In the genomic region with DNA sequence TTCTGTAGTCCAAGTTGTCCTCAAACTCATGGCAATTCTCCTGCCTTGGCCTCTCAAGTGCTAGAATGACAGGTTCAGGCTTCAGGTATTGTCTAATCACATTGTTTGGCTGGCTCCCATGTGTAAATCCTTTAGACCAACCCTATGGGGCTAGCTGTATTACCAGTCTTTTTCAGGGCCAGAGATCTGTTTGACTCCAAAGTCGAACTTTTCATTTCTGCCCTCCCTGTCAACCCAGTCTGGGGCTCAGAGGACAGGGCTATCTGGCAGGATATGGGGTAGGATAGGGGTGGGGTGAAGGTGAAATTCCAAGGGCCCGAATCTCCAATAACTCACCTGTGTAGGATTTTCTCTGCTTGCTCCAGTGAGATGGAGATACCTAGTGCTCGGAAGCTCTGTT, we compare ENCODE assay signal across 23 mouse cellular contexts. TPM values are rescaled to one million over a fixed set of nuclear protein-coding genes. Genes with fewer than 3 reads are reported as not detected.
DNase-seq lines count a peak whose midpoint lies in the region; ATAC-seq and TF ChIP-seq lines count a peak whose summit lies in the region.
"Had no signal": no experiment of that assay in that cellular context is flagged by ENCODE, and none has a peak within 500 bp of the region (broad histone marks: within the 10 kb centered on the region; RNA-seq: fewer than 3 reads in every experiment).

No protein-coding gene starts in this region.

- no peak for DNase-seq in liver, embryonic 13.5 days
- DNase-seq in liver, result no peak
- peak; percentile 67 for DNase-seq in midbrain, embryonic 11.5 days (ENCODE audit: low spot score, missing footprints)
- no peak for DNase-seq in midbrain, embryonic 10.5 days (ENCODE audit: low spot score)
- DNase-seq in liver, postnatal 0 days, result no peak
- DNase-seq in right cerebral cortex, postnatal 10 days (ENCODE audit: low spot score in 2 of 2), result no peak
- DNase-seq: adrenal gland, adult 8-10 months; adrenal gland, postnatal 14 days; adrenal gland, postnatal 36 days; cerebellum, adult 11-12 months; cerebellum, adult 2 months; cerebellum, adult 9-10 months; cerebellum, postnatal 10 days; cerebellum, postnatal 25 days had no signal

- peaks cover 29% of the 10 kb centered on the region for H3K4me1 ChIP-seq in liver, embryonic 13.5 days (replicated peaks)
- peaks cover 8% of the 10 kb centered on the region for H3K4me1 ChIP-seq in midbrain, embryonic 11.5 days (ENCODE audit: control insufficient read depth, insufficient read depth, low read length)
- H3K4me1 ChIP-seq in midbrain, embryonic 10.5 days, result peaks cover 33% of the 10 kb centered on the region
- H3K4me1 ChIP-seq in liver, postnatal 0 days (ENCODE audit: insufficient read depth), result peaks cover 20% of the 10 kb centered on the region

- no peak overlapping the region for H3K4me3 ChIP-seq in liver, embryonic 13.5 days (replicated peaks)
- no peak overlapping the region for H3K4me3 ChIP-seq in midbrain, embryonic 11.5 days (ENCODE audit: low read depth, low read length)
- no peak overlapping the region for H3K4me3 ChIP-seq in midbrain, embryonic 10.5 days
- H3K4me3 ChIP-seq in liver, postnatal 0 days (ENCODE audit: low read depth, low read length), result no peak overlapping the region
- H3K4me3 ChIP-seq: embryonic facial prominence, embryonic 10.5 days; embryonic facial prominence, embryonic 12.5 days; forebrain, embryonic 13.5 days; forebrain, embryonic 15.5 days had no signal

- H3K27ac ChIP-seq in liver, embryonic 13.5 days, result peak overlapping the region; percentile 47
- H3K27ac ChIP-seq in midbrain, embryonic 11.5 days (ENCODE audit: low read depth, low read length), result no peak overlapping the region
- H3K27ac ChIP-seq in midbrain, embryonic 10.5 days (replicated peaks), result no peak overlapping the region
- H3K27ac ChIP-seq in liver, postnatal 0 days (ENCODE audit: low read depth), result peak overlapping the region; percentile 67
- H3K27ac ChIP-seq: embryonic facial prominence, embryonic 10.5 days; embryonic facial prominence, embryonic 12.5 days; forebrain, embryonic 13.5 days; forebrain, embryonic 15.5 days had no signal

- no peaks in the 10 kb centered on the region for H3K9me3 ChIP-seq in liver, embryonic 13.5 days (replicated peaks)
- H3K9me3 ChIP-seq in midbrain, embryonic 11.5 days (ENCODE audit: control insufficient read depth, low read length), result no peaks in the 10 kb centered on the region
- H3K9me3 ChIP-seq in midbrain, embryonic 10.5 days (replicated peaks), result no peaks in the 10 kb centered on the region
- no peaks in the 10 kb centered on the region for H3K9me3 ChIP-seq in liver, postnatal 0 days (ENCODE audit: low read length)
- H3K9me3 ChIP-seq: embryonic facial prominence, embryonic 10.5 days; embryonic facial prominence, embryonic 12.5 days; forebrain, embryonic 13.5 days; forebrain, embryonic 15.5 days had no signal

- no peak overlapping the region for H3K9ac ChIP-seq in liver, embryonic 13.5 days
- H3K9ac ChIP-seq in midbrain, embryonic 11.5 days (ENCODE audit: low read length), result no peak overlapping the region
- H3K9ac ChIP-seq in liver, postnatal 0 days (replicated peaks), result no peak overlapping the region
- H3K9ac ChIP-seq: embryonic facial prominence, embryonic 12.5 days; forebrain, embryonic 13.5 days; forebrain, embryonic 15.5 days had no signal

- H3K27me3 ChIP-seq in liver, embryonic 13.5 days, result peaks cover 39% of the 10 kb centered on the region
- H3K27me3 ChIP-seq in midbrain, embryonic 11.5 days (ENCODE audit: control insufficient read depth, insufficient read depth, low read length), result peaks cover 3% of the 10 kb centered on the region
- peaks cover 9% of the 10 kb centered on the region for H3K27me3 ChIP-seq in midbrain, embryonic 10.5 days (ENCODE audit: low read depth, poor library complexity, severe bottlenecking)
- H3K27me3 ChIP-seq in liver, postnatal 0 days (ENCODE audit: insufficient read depth, low read length), result peaks cover 13% of the 10 kb centered on the region
- H3K27me3 ChIP-seq: Patski had no signal

- TF ChIP-seq EP300 in liver, postnatal 0 days (IDR thresholded peaks at IDR 0.05; ENCODE audit: low read depth), result no peak

- peaks cover 15% of the 10 kb centered on the region; the same call in 1 of the 2 replicates for H3K36me3 ChIP-seq in liver, embryonic 13.5 days
- peaks cover 11% of the 10 kb centered on the region; the same call in 1 of the 2 replicates for H3K36me3 ChIP-seq in midbrain, embryonic 11.5 days (ENCODE audit: control insufficient read depth, insufficient read depth, low read length)
- peaks cover 60% of the 10 kb centered on the region for H3K36me3 ChIP-seq in midbrain, embryonic 10.5 days
- H3K36me3 ChIP-seq in liver, postnatal 0 days (replicated peaks; ENCODE audit: insufficient read depth, low read length), result peaks cover 22% of the 10 kb centered on the region

- ATAC-seq in liver, embryonic 13.5 days (ENCODE audit: low read depth), result no peak
- ATAC-seq in midbrain, embryonic 11.5 days (ENCODE audit: low FRiP score), result no peak
- ATAC-seq in liver, postnatal 0 days, result peak; percentile 28
- ATAC-seq: activated CD4-positive, CD25-positive, alpha-beta regulatory T cell, adult 4 months; forebrain, embryonic 13.5 days; forebrain, embryonic 15.5 days; Patski had no signal

- TF ChIP-seq CTCF in liver, postnatal 0 days (IDR thresholded peaks at IDR 0.05; ENCODE audit: low read depth), result no peak

- no peak overlapping the region for H3K4me2 ChIP-seq in liver, embryonic 13.5 days
- H3K4me2 ChIP-seq in midbrain, embryonic 11.5 days, result no peak overlapping the region
- no peak overlapping the region; the same call in 1 of the 2 replicates for H3K4me2 ChIP-seq in liver, postnatal 0 days (ENCODE audit: low read depth, low read length)
- H3K4me2 ChIP-seq: embryonic facial prominence, embryonic 12.5 days; forebrain, embryonic 13.5 days; forebrain, embryonic 15.5 days had no signal

- WGBS in liver, embryonic 13.5 days (ENCODE audit: insufficient replicate concordance), result 63% methylated on average over 3 of the region's 3 CpGs
- 90% methylated on average over 3 of the region's 3 CpGs for WGBS in midbrain, embryonic 11.5 days
- 91% methylated on average over 3 of the region's 3 CpGs for WGBS in midbrain, embryonic 10.5 days
- 60% methylated on average over 3 of the region's 3 CpGs for WGBS in liver, postnatal 0 days (ENCODE audit: insufficient replicate concordance)

RNA-seq across cellular contexts. Expression of gene Crb3, which starts 2.7 kb away (rescaled TPM):
- 2.9 and 3.1 TPM in 2 replicates for polyA plus RNA-seq in liver, embryonic 13.5 days (2015; fragmentation: Nextera tagmentation; extraction: Ambion mirVana)
- polyA plus RNA-seq in midbrain, embryonic 11.5 days (2014; fragmentation: Nextera tagmentation; extraction: Ambion mirVana), result 0.80 and 1.2 TPM in 2 replicates
- 1.2 and 1.5 TPM in 2 replicates for polyA plus RNA-seq in midbrain, embryonic 10.5 days (2016; fragmentation: Nextera tagmentation; extraction: Ambion mirVana)
- 33.0 and 39.9 TPM in 2 replicates for polyA plus RNA-seq in liver, postnatal 0 days (2015; fragmentation: Nextera tagmentation; extraction: Ambion mirVana)
- polyA plus RNA-seq: C2C12 had no signal

RNA-seq across cellular contexts. Expression of gene Slc25a23, which starts 3.4 kb away (rescaled TPM):
- polyA plus RNA-seq in liver, embryonic 13.5 days (2015; fragmentation: Nextera tagmentation; extraction: Ambion mirVana), result 2.4 and 2.9 TPM in 2 replicates
- polyA plus RNA-seq in midbrain, embryonic 11.5 days (2014; fragmentation: Nextera tagmentation; extraction: Ambion mirVana), result 14.2 and 16.5 TPM in 2 replicates
- polyA plus RNA-seq in midbrain, embryonic 10.5 days (2016; fragmentation: Nextera tagmentation; extraction: Ambion mirVana), result 10.4 and 12.6 TPM in 2 replicates
- 12.7 and 12.8 TPM in 2 replicates for polyA plus RNA-seq in liver, postnatal 0 days (2015; fragmentation: Nextera tagmentation; extraction: Ambion mirVana)

RNA-seq across cellular contexts. Expression of gene Slc25a41, which starts 14.8 kb away (rescaled TPM):
- polyA plus RNA-seq in liver, embryonic 13.5 days (2015; fragmentation: Nextera tagmentation; extraction: Ambion mirVana), result not detected in 2 replicates
- not detected in 2 replicates for polyA plus RNA-seq in midbrain, embryonic 11.5 days (2014; fragmentation: Nextera tagmentation; extraction: Ambion mirVana)
- 0.10 TPM in 1 of 2 replicates, not detected in the other for polyA plus RNA-seq in midbrain, embryonic 10.5 days (2016; fragmentation: Nextera tagmentation; extraction: Ambion mirVana)
- polyA plus RNA-seq in liver, postnatal 0 days (2015; fragmentation: Nextera tagmentation; extraction: Ambion mirVana), result not detected in 2 replicates
- polyA plus RNA-seq: activated CD4-positive, CD25-positive, alpha-beta regulatory T cell, adult 4 months; C2C12; embryonic facial prominence, embryonic 14.5 days; forebrain, embryonic 11.5 days; forebrain, embryonic 13.5 days; forebrain, embryonic 15.5 days; Patski had no signal

RNA-seq across cellular contexts. Expression of gene Dennd1c, which starts 22.1 kb away (rescaled TPM):
- 0.97 and 1.6 TPM in 2 replicates for polyA plus RNA-seq in liver, embryonic 13.5 days (2015; fragmentation: Nextera tagmentation; extraction: Ambion mirVana)
- polyA plus RNA-seq in midbrain, embryonic 11.5 days (2014; fragmentation: Nextera tagmentation; extraction: Ambion mirVana), result 2.2 and 2.7 TPM in 2 replicates
- polyA plus RNA-seq in midbrain, embryonic 10.5 days (2016; fragmentation: Nextera tagmentation; extraction: Ambion mirVana), result 1.5 and 2.3 TPM in 2 replicates
- 3.5 and 4.9 TPM in 2 replicates for polyA plus RNA-seq in liver, postnatal 0 days (2015; fragmentation: Nextera tagmentation; extraction: Ambion mirVana)
- polyA plus RNA-seq: C2C12 had no signal

RNA-seq across cellular contexts. Expression of gene Khsrp, which starts 24.9 kb away (rescaled TPM):
- polyA plus RNA-seq in liver, embryonic 13.5 days (2015; fragmentation: Nextera tagmentation; extraction: Ambion mirVana), result 26.2 and 27.8 TPM in 2 replicates
- 42.3 and 44.9 TPM in 2 replicates for polyA plus RNA-seq in midbrain, embryonic 11.5 days (2014; fragmentation: Nextera tagmentation; extraction: Ambion mirVana)
- polyA plus RNA-seq in midbrain, embryonic 10.5 days (2016; fragmentation: Nextera tagmentation; extraction: Ambion mirVana), result 45.4 and 53.7 TPM in 2 replicates
- 14.6 and 16.6 TPM in 2 replicates for polyA plus RNA-seq in liver, postnatal 0 days (2015; fragmentation: Nextera tagmentation; extraction: Ambion mirVana)

Comparison
In these comparisons a context has a peak if more than half of its experiments do, and no peak if none do; other contexts are left out.
1. H3K27ac ChIP-seq: peak in liver, embryonic 13.5 days (single experiment) and liver, postnatal 0 days (single experiment); none in midbrain, embryonic 11.5 days (single experiment) and midbrain, embryonic 10.5 days (single experiment).